Mouse (Mus musculus): ENCODE measurements around the gene Cenpf.

GRCm38 (mm10) chr1:189717546-189717945 is 29.7 kb upstream of the Cenpf start:
- TF ChIP-seq POLR2A (IDR thresholded peaks at IDR 0.05; ENCODE audit: extremely low read depth, insufficient read depth, low read length) (no peak), CTCF (IDR thresholded peaks at IDR 0.05; ENCODE audit: low read depth, low read length) (no peak)

Data from liver, adult 2 months (tissue).